ENCODE assay signal across 27 mouse cellular contexts in the genomic region with DNA sequence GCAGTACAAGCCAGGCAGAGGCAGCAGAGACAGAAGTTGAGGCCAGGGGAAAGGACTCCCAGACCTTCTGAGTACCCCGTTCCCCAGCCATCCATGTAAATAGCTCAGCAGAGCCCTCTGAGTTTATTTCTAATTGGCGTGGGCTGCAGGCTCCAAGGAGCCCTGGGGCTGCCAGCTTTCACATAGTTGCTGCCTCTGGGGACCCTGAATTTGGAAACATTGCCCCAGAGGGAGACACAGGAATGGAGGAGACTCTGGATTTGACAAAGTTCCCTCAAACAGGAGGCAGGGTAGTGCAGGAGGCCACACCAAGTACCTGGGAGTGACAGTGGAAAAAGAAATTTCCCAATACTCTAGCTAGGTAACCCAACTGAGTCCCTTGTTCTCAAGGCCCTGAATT.
"Had no signal": no experiment of that assay in that cellular context is flagged by ENCODE, and none has a peak within 500 bp of the region (broad histone marks: within the 10 kb centered on the region; RNA-seq: fewer than 3 reads in every experiment).

No protein-coding gene starts in this region.

- H3K4me1 ChIP-seq: limb, embryonic 13.5 days; liver, embryonic 12.5 days had no signal

- H3K27ac ChIP-seq: heart, adult 2 months; heart, embryonic 13.5 days; heart, embryonic 15.5 days; hindbrain, embryonic 13.5 days; hindbrain, embryonic 15.5 days; hindbrain, postnatal 0 days; kidney, embryonic 15.5 days; kidney, postnatal 0 days; limb, embryonic 13.5 days; limb, embryonic 15.5 days; liver, embryonic 12.5 days; liver, embryonic 14.5 days had no signal

- H3K9me3 ChIP-seq: heart, embryonic 13.5 days; heart, embryonic 15.5 days; hindbrain, embryonic 13.5 days; hindbrain, embryonic 15.5 days; kidney, embryonic 15.5 days; limb, embryonic 13.5 days; limb, embryonic 15.5 days; liver, embryonic 12.5 days had no signal

- H3K9ac ChIP-seq: heart, embryonic 13.5 days; heart, embryonic 15.5 days; hindbrain, embryonic 13.5 days; hindbrain, embryonic 15.5 days; kidney, embryonic 15.5 days; limb, embryonic 13.5 days; limb, embryonic 15.5 days; liver, embryonic 12.5 days; liver, embryonic 14.5 days had no signal

- H3K36me3 ChIP-seq: heart, embryonic 13.5 days; heart, embryonic 15.5 days; hindbrain, embryonic 13.5 days; hindbrain, embryonic 15.5 days; kidney, embryonic 15.5 days; limb, embryonic 13.5 days; limb, embryonic 15.5 days; liver, embryonic 12.5 days had no signal

- H3K27me3 ChIP-seq: hindbrain, embryonic 13.5 days; hindbrain, embryonic 15.5 days had no signal

- DNase-seq: gastrocnemius, postnatal 14 days; gastrocnemius, postnatal 36 days; heart, adult 11 months; heart, adult 2 months; heart, postnatal 14 days; heart, postnatal 36 days; kidney, adult 11 months; kidney, adult 2 months; kidney, adult 9 months; kidney, postnatal 14 days; kidney, postnatal 36 days; layer of hippocampus, adult 9-11 months; layer of hippocampus, postnatal 36 days; left cerebral cortex, postnatal 4 days had no signal

- H3K4me3 ChIP-seq: heart, adult 2 months; heart, embryonic 13.5 days; heart, embryonic 15.5 days; hindbrain, embryonic 13.5 days; hindbrain, embryonic 15.5 days; kidney, embryonic 15.5 days; limb, embryonic 13.5 days; limb, embryonic 15.5 days; liver, embryonic 12.5 days had no signal

- H3K4me2 ChIP-seq: heart, embryonic 11.5 days; heart, embryonic 13.5 days; heart, embryonic 15.5 days; hindbrain, embryonic 13.5 days; hindbrain, embryonic 15.5 days; kidney, embryonic 15.5 days; limb, embryonic 13.5 days; limb, embryonic 15.5 days; liver, embryonic 12.5 days had no signal

- ATAC-seq: hindbrain, postnatal 0 days; intestine, embryonic 16.5 days; liver, embryonic 12.5 days had no signal
